Mouse (Mus musculus): Measurements from ENCODE around the gene Best3.

Gene Best3

GRCm38 (mm10) chr10:117073176-117073575 lies 87.1 kb downstream of the Best3 start:
- in situ Hi-C loops (cut with MboI, MseI), result loop anchor here (10.0 to 25.0 kb wide), 2 partner anchors 72 to 1661 kb away; partner anchors contain the start of gene Frs2 (in 1 of the 2)
